Mouse (Mus musculus): ENCODE data around the gene Syt7. TPM values are rescaled to one million over a fixed set of nuclear protein-coding genes. Genes with fewer than 3 reads are reported as not detected.

Syt7 gene
- polyA plus RNA-seq, 1 experiment from 2014 or later = 2.1 TPM

GRCm38 (mm10) chr19:10426312-10426711 lies 37.4 kb downstream of the Syt7 start:
- peak; percentile 28 for ATAC-seq (ENCODE audit: low FRiP score, low TSS enrichment)
- H3K36me3 ChIP-seq (ENCODE audit: control insufficient read depth, insufficient read depth, low read length) = no peaks in the 10 kb centered on the region
- WGBS = 16% methylated on average over 25 of the region's 25 CpGs
- peak overlapping the region; percentile 32 for H3K4me2 ChIP-seq (replicated peaks; ENCODE audit: low read depth, low read length)
- H3K9ac ChIP-seq (ENCODE audit: low read depth, low read length) = peak overlapping the region; percentile 40
- H3K27ac ChIP-seq (ENCODE audit: low read depth, low read length) = peak overlapping the region; percentile 62; the same call in 1 of the 2 replicates
- H3K9me3 ChIP-seq (ENCODE audit: control insufficient read depth, low read length) = no peaks in the 10 kb centered on the region
- peaks cover 59% of the 10 kb centered on the region for H3K4me1 ChIP-seq (ENCODE audit: control insufficient read depth, insufficient read depth, low read length)
- H3K27me3 ChIP-seq (ENCODE audit: control insufficient read depth, insufficient read depth, low read length) = 0 out of 2 replicates have a peak, but pooled peaks cover 5% of the 10 kb centered on the region
- H3K4me3 ChIP-seq (ENCODE audit: low read length) = no peak overlapping the region

- H3K9ac ChIP-seq (ENCODE audit: low read depth, low read length) = no peak overlapping the region
- no peak for ATAC-seq (ENCODE audit: low FRiP score, low TSS enrichment)
- H3K27ac ChIP-seq (ENCODE audit: low read depth, low read length) = no peak overlapping the region; the same call in 1 of the 2 replicates
- 22% methylated on average over 6 of the region's 6 CpGs for WGBS
- H3K4me1 ChIP-seq (ENCODE audit: control insufficient read depth, insufficient read depth, low read length) = peaks cover 55% of the 10 kb centered on the region
- H3K36me3 ChIP-seq (ENCODE audit: control insufficient read depth, insufficient read depth, low read length) = no peaks in the 10 kb centered on the region
- H3K9me3 ChIP-seq (ENCODE audit: control insufficient read depth, low read length) = no peaks in the 10 kb centered on the region
- H3K4me2 ChIP-seq (replicated peaks; ENCODE audit: low read depth, low read length) = no peak overlapping the region
- H3K27me3 ChIP-seq (ENCODE audit: control insufficient read depth, insufficient read depth, low read length) = 0 out of 2 replicates have a peak, but pooled peaks cover 5% of the 10 kb centered on the region
- H3K4me3 ChIP-seq (ENCODE audit: low read length) = no peak overlapping the region
Observed at GRCm38 (mm10) chr19:10426793-10427192, 37.9 kb downstream of the Syt7 start.

GRCm38 (mm10) chr19:10427431-10427830 lies 38.5 kb downstream of the Syt7 start:
- Histone ChIP-seq H3K4me1 (ENCODE audit: control insufficient read depth, insufficient read depth, low read length) (peaks cover 50% of the 10 kb centered on the region), H3K27me3 (ENCODE audit: control insufficient read depth, insufficient read depth, low read length) (0 out of 2 replicates have a peak, but pooled peaks cover 5% of the 10 kb centered on the region), H3K27ac (ENCODE audit: low read depth, low read length) (no peak overlapping the region; the same call in 1 of the 2 replicates), H3K9ac (ENCODE audit: low read depth, low read length) (no peak overlapping the region), H3K36me3 (ENCODE audit: control insufficient read depth, insufficient read depth, low read length) (no peaks in the 10 kb centered on the region), H3K4me2 (replicated peaks; ENCODE audit: low read depth, low read length) (no peak overlapping the region), H3K4me3 (ENCODE audit: low read length) (no peak overlapping the region), H3K9me3 (ENCODE audit: control insufficient read depth, low read length) (no peaks in the 10 kb centered on the region)
- no peak for ATAC-seq (ENCODE audit: low FRiP score, low TSS enrichment)
- 32% methylated on average over 9 of the region's 9 CpGs for WGBS

GRCm38 (mm10) chr19:10429371-10429770 lies 40.5 kb downstream of the Syt7 start:
- no peak overlapping the region for H3K4me3 ChIP-seq (ENCODE audit: low read length)
- peaks cover 42% of the 10 kb centered on the region for H3K4me1 ChIP-seq (ENCODE audit: control insufficient read depth, insufficient read depth, low read length)
- WGBS = 92% methylated on average over 8 of the region's 8 CpGs
- H3K27me3 ChIP-seq (ENCODE audit: control insufficient read depth, insufficient read depth, low read length) = peaks cover 2% of the 10 kb centered on the region; the same call in 1 of the 2 replicates
- no peak overlapping the region for H3K4me2 ChIP-seq (replicated peaks; ENCODE audit: low read depth, low read length)
- H3K9me3 ChIP-seq (ENCODE audit: control insufficient read depth, low read length) = no peaks in the 10 kb centered on the region
- no peak for ATAC-seq (ENCODE audit: low FRiP score, low TSS enrichment)
- H3K27ac ChIP-seq (ENCODE audit: low read depth, low read length) = no peak overlapping the region
- H3K36me3 ChIP-seq (ENCODE audit: control insufficient read depth, insufficient read depth, low read length) = no peaks in the 10 kb centered on the region
- no peak overlapping the region for H3K9ac ChIP-seq (ENCODE audit: low read depth, low read length)

GRCm38 (mm10) chr19:10431410-10431809 lies 42.5 kb downstream of the Syt7 start:
- H3K27me3 ChIP-seq (ENCODE audit: control insufficient read depth, insufficient read depth, low read length) = peaks cover 3% of the 10 kb centered on the region; the same call in 1 of the 2 replicates
- no peak overlapping the region for H3K4me2 ChIP-seq (replicated peaks; ENCODE audit: low read depth, low read length)
- no peak overlapping the region for H3K4me3 ChIP-seq (ENCODE audit: low read length)
- ATAC-seq (ENCODE audit: low FRiP score, low TSS enrichment) = no peak
- no peaks in the 10 kb centered on the region for H3K36me3 ChIP-seq (ENCODE audit: control insufficient read depth, insufficient read depth, low read length)
- H3K4me1 ChIP-seq (ENCODE audit: control insufficient read depth, insufficient read depth, low read length) = peaks cover 25% of the 10 kb centered on the region
- 31% methylated on average over 3 of the region's 3 CpGs for WGBS
- H3K9ac ChIP-seq (ENCODE audit: low read depth, low read length) = no peak overlapping the region
- H3K9me3 ChIP-seq (ENCODE audit: control insufficient read depth, low read length) = no peaks in the 10 kb centered on the region
- no peak overlapping the region; the same call in 1 of the 2 replicates for H3K27ac ChIP-seq (ENCODE audit: low read depth, low read length)

- ATAC-seq (ENCODE audit: low FRiP score, low TSS enrichment) = no peak
Observed at GRCm38 (mm10) chr19:10431841-10432240, 43.0 kb downstream of the Syt7 start.

GRCm38 (mm10) chr19:10433225-10433624 lies 44.3 kb downstream of the Syt7 start:
- 78% methylated on average over 7 of the region's 7 CpGs for WGBS

More at GRCm38 (mm10) chr19:10431841-10432240, 43.0 kb downstream of the Syt7 start:
- peaks cover 21% of the 10 kb centered on the region for H3K4me1 ChIP-seq (ENCODE audit: control insufficient read depth, insufficient read depth, low read length)
- H3K27me3 ChIP-seq (ENCODE audit: control insufficient read depth, insufficient read depth, low read length) = peaks cover 3% of the 10 kb centered on the region; the same call in 1 of the 2 replicates
- H3K9me3 ChIP-seq (ENCODE audit: control insufficient read depth, low read length) = no peaks in the 10 kb centered on the region
- no peak overlapping the region for H3K27ac ChIP-seq (ENCODE audit: low read depth, low read length)
- no peak overlapping the region for H3K4me2 ChIP-seq (replicated peaks; ENCODE audit: low read depth, low read length)
- no peak overlapping the region for H3K9ac ChIP-seq (ENCODE audit: low read depth, low read length)
- H3K36me3 ChIP-seq (ENCODE audit: control insufficient read depth, insufficient read depth, low read length) = no peaks in the 10 kb centered on the region
- WGBS = 38% methylated on average over 4 of the region's 4 CpGs
- no peak overlapping the region for H3K4me3 ChIP-seq (ENCODE audit: low read length)

GRCm38 (mm10) chr19:10433879-10434540 lies 45.1 kb downstream of the Syt7 start:
- Histone ChIP-seq H3K9me3 (ENCODE audit: control insufficient read depth, low read length) (no peaks in the 10 kb centered on the region), H3K4me1 (ENCODE audit: control insufficient read depth, insufficient read depth, low read length) (no peaks in the 10 kb centered on the region; the same call in 1 of the 2 replicates), H3K27ac (ENCODE audit: low read depth, low read length) (no peak overlapping the region), H3K27me3 (ENCODE audit: control insufficient read depth, insufficient read depth, low read length) (peaks cover 3% of the 10 kb centered on the region; the same call in 1 of the 2 replicates), H3K9ac (ENCODE audit: low read depth, low read length) (no peak overlapping the region), H3K36me3 (ENCODE audit: control insufficient read depth, insufficient read depth, low read length) (no peaks in the 10 kb centered on the region), H3K4me3 (ENCODE audit: low read length) (no peak overlapping the region), H3K4me2 (replicated peaks; ENCODE audit: low read depth, low read length) (no peak overlapping the region)
- ATAC-seq (ENCODE audit: low FRiP score, low TSS enrichment) = no peak
- 76% methylated on average over 9 of the region's 9 CpGs for WGBS

More at GRCm38 (mm10) chr19:10433225-10433624, 44.3 kb downstream of the Syt7 start:
- Histone ChIP-seq H3K36me3 (ENCODE audit: control insufficient read depth, insufficient read depth, low read length) (no peaks in the 10 kb centered on the region), H3K27ac (ENCODE audit: low read depth, low read length) (no peak overlapping the region), H3K9ac (ENCODE audit: low read depth, low read length) (no peak overlapping the region), H3K27me3 (ENCODE audit: control insufficient read depth, insufficient read depth, low read length) (peaks cover 3% of the 10 kb centered on the region; the same call in 1 of the 2 replicates), H3K9me3 (ENCODE audit: control insufficient read depth, low read length) (no peaks in the 10 kb centered on the region), H3K4me2 (replicated peaks; ENCODE audit: low read depth, low read length) (no peak overlapping the region), H3K4me3 (ENCODE audit: low read length) (no peak overlapping the region), H3K4me1 (ENCODE audit: control insufficient read depth, insufficient read depth, low read length) (peaks cover 7% of the 10 kb centered on the region; the same call in 1 of the 2 replicates)
- no peak for ATAC-seq (ENCODE audit: low FRiP score, low TSS enrichment)

- WGBS = 69% methylated on average over 6 of the region's 6 CpGs
- H3K27ac ChIP-seq (ENCODE audit: low read depth, low read length) = no peak overlapping the region
Observed at GRCm38 (mm10) chr19:10434927-10435326, 46.0 kb downstream of the Syt7 start.

More at GRCm38 (mm10) chr19:10434927-10435326, 46.0 kb downstream of the Syt7 start:
- H3K4me1 ChIP-seq (ENCODE audit: control insufficient read depth, insufficient read depth, low read length) = no peaks in the 10 kb centered on the region; the same call in 1 of the 2 replicates
- ATAC-seq (ENCODE audit: low FRiP score, low TSS enrichment) = no peak
- no peaks in the 10 kb centered on the region for H3K9me3 ChIP-seq (ENCODE audit: control insufficient read depth, low read length)
- H3K36me3 ChIP-seq (ENCODE audit: control insufficient read depth, insufficient read depth, low read length) = no peaks in the 10 kb centered on the region
- no peak overlapping the region for H3K9ac ChIP-seq (ENCODE audit: low read depth, low read length)
- H3K4me2 ChIP-seq (replicated peaks; ENCODE audit: low read depth, low read length) = no peak overlapping the region
- H3K4me3 ChIP-seq (ENCODE audit: low read length) = no peak overlapping the region
- peaks cover 3% of the 10 kb centered on the region; the same call in 1 of the 2 replicates for H3K27me3 ChIP-seq (ENCODE audit: control insufficient read depth, insufficient read depth, low read length)
